27 mouse cellular contexts compared by ENCODE assay signal in genomic region chr14:79393289-79393688, GRCm38 (mm10). TPM values are rescaled to one million over a fixed set of nuclear protein-coding genes. Genes with fewer than 3 reads are reported as not detected.
DNase-seq lines count a peak whose midpoint lies in the region; ATAC-seq and TF ChIP-seq lines count a peak whose summit lies in the region.
"Had no signal": no experiment of that assay in that cellular context is flagged by ENCODE, and none has a peak within 500 bp of the region (broad histone marks: within the 10 kb centered on the region; RNA-seq: fewer than 3 reads in every experiment).

No protein-coding gene starts in this region.

- no peaks in the 10 kb centered on the region for H3K9me3 ChIP-seq in kidney, embryonic 16.5 days (ENCODE audit: low read length)
- H3K9me3 ChIP-seq in CH12.LX (replicated peaks; ENCODE audit: low read length), result no peaks in the 10 kb centered on the region
- H3K9me3 ChIP-seq: forebrain, embryonic 10.5 days; heart, embryonic 12.5 days; hindbrain, embryonic 10.5 days; liver, embryonic 15.5 days; lung, embryonic 15.5 days had no signal

- H3K27ac ChIP-seq in kidney, embryonic 16.5 days (ENCODE audit: low read length), result 0 out of 2 replicates have a peak overlapping the region, but pooled peaks have one; percentile 7
- no peak overlapping the region for H3K27ac ChIP-seq in kidney, adult 2 months (ENCODE audit: insufficient read depth, low read depth, low read length)
- H3K27ac ChIP-seq in CH12.LX (ENCODE audit: insufficient read depth, low read depth), result no peak overlapping the region
- H3K27ac ChIP-seq: forebrain, embryonic 10.5 days; hindbrain, embryonic 10.5 days; liver, embryonic 15.5 days; lung, embryonic 15.5 days; macrophage had no signal

- no peaks in the 10 kb centered on the region for H3K36me3 ChIP-seq in kidney, embryonic 16.5 days (ENCODE audit: insufficient read depth, low read length)
- no peaks in the 10 kb centered on the region for H3K36me3 ChIP-seq in kidney, adult 2 months (ENCODE audit: control insufficient read depth, insufficient read depth, low read length)
- H3K36me3 ChIP-seq in CH12.LX (replicated peaks in 1 of 2; ENCODE audit: control insufficient read depth in 1 of 2, insufficient read depth in 1 of 2, low read length in 1 of 2), result no peaks in the 10 kb centered on the region
- H3K36me3 ChIP-seq: heart, embryonic 12.5 days; hindbrain, embryonic 10.5 days; lung, embryonic 15.5 days had no signal

- in situ Hi-C loops in CH12.LX (cut with MboI; ENCODE audit: low pct_ligation_motif_present, low pct_unique_long_range_greater_than_20kb, low sequenced_read_pairs), result no loop called here

- ATAC-seq in kidney, embryonic 16.5 days (ENCODE audit: low FRiP score, low TSS enrichment), result no peak
- ATAC-seq: forebrain, embryonic 16.5 days; hindbrain, embryonic 16.5 days had no signal

- H3K79me2 ChIP-seq in CH12.LX (replicated peaks; ENCODE audit: control insufficient read depth, extremely low read depth, insufficient read depth, poor library complexity, severe bottlenecking), result peaks cover 20% of the 10 kb centered on the region

- dilution Hi-C loops in CH12.LX (cut with MboI; ENCODE audit: extremely low pct_ligation_motif_present, extremely low pct_unique_long_range_greater_than_20kb, low sequenced_read_pairs), result no loop called here

- H3K4me3 ChIP-seq in kidney, embryonic 16.5 days (ENCODE audit: low read length), result no peak overlapping the region
- no peak overlapping the region for H3K4me3 ChIP-seq in kidney, adult 2 months (ENCODE audit: insufficient read depth, low read depth, low read length)
- no peak overlapping the region for H3K4me3 ChIP-seq in CH12.LX (replicated peaks in 1 of 3; ENCODE audit: low read depth in 2 of 3, low read length in 2 of 3, poor library complexity in 1 of 3)
- H3K4me3 ChIP-seq: forebrain, embryonic 10.5 days; heart, embryonic 12.5 days; hindbrain, embryonic 10.5 days; liver, embryonic 15.5 days; lung, embryonic 15.5 days had no signal

- no peak for TF ChIP-seq CTCF in kidney, adult 2 months (conservative IDR thresholded peaks at IDR 0.05; ENCODE audit: insufficient read depth, insufficient read length, low read depth, low read length)
- TF ChIP-seq CTCF in CH12.LX (conservative IDR thresholded peaks at IDR 0.05 in 1 of 2, IDR thresholded peaks at IDR 0.05 in 1 of 2; ENCODE audit: low read depth in 2 of 2, low read length in 2 of 2), result no peak

- no peak overlapping the region for H3K4me2 ChIP-seq in kidney, embryonic 16.5 days (replicated peaks; ENCODE audit: low read depth, low read length)
- H3K4me2 ChIP-seq in CH12.LX (ENCODE audit: insufficient read depth, low read depth, poor library complexity, severe bottlenecking), result no peak overlapping the region
- H3K4me2 ChIP-seq: heart, embryonic 12.5 days; liver, embryonic 15.5 days; lung, embryonic 15.5 days had no signal

- no peak for TF ChIP-seq RAD21 in CH12.LX (IDR thresholded peaks at IDR 0.05; ENCODE audit: low read depth, low read length)

- DNase-seq in kidney, adult 2 months, result no peak
- DNase-seq in 416B (ENCODE audit: low read depth) (peak; percentile 25), CH12.LX (ENCODE audit: extremely low read depth) (peak; percentile 72)
- DNase-seq in induced T-regulatory cell, adult 2 months (ENCODE audit: low read depth), result peak; percentile 79
- no peak for DNase-seq in lung, postnatal 36 days
- DNase-seq in left cerebral cortex, postnatal 25 days (ENCODE audit: low spot score in 2 of 2), result no peak
- no peak for DNase-seq in ovary, postnatal 36 days (ENCODE audit: low spot score)
- DNase-seq: adrenal gland, postnatal 14 days; cerebellum, adult 9-10 months; gastrocnemius, postnatal 10 days; heart, adult 18-20 months; heart, postnatal 10 days; kidney, adult 8-10 months; kidney, postnatal 4 days; liver; right cerebral cortex, postnatal 25 days; spleen, adult 18-20 months; thymus, postnatal 36 days had no signal

- no peak overlapping the region for H3K9ac ChIP-seq in kidney, embryonic 16.5 days (replicated peaks; ENCODE audit: low read length)
- no peak overlapping the region; the same call in 1 of the 2 replicates for H3K9ac ChIP-seq in CH12.LX (ENCODE audit: insufficient read depth, low read depth)
- H3K9ac ChIP-seq: heart, embryonic 12.5 days; liver, embryonic 15.5 days; lung, embryonic 15.5 days had no signal

- no peaks in the 10 kb centered on the region for H3K27me3 ChIP-seq in kidney, embryonic 16.5 days (ENCODE audit: insufficient read depth, low read length)
- H3K27me3 ChIP-seq in kidney, adult 2 months (replicated peaks; ENCODE audit: control insufficient read depth, insufficient read depth, low read length), result no peaks in the 10 kb centered on the region
- no peaks in the 10 kb centered on the region for H3K27me3 ChIP-seq in CH12.LX (replicated peaks)
- H3K27me3 ChIP-seq: heart, embryonic 12.5 days; liver, embryonic 15.5 days; lung, embryonic 15.5 days had no signal

- intact Hi-C loops in left cerebral cortex, postnatal 25 days (cut with DNase I), result loop anchor here (2.0 to 10.0 kb wide), 3 partner anchors 34 to 192 kb away; partner anchors contain the start of genes Kbtbd7 and Sugt1

- WGBS in kidney, embryonic 16.5 days, result 33% methylated on average over 1 of the region's 1 CpGs
- WGBS in kidney, adult 2 months, result 57% methylated on average over 1 of the region's 1 CpGs

- peaks cover 10% of the 10 kb centered on the region for H3K4me1 ChIP-seq in kidney, embryonic 16.5 days (ENCODE audit: insufficient read depth, low read length)
- peaks cover 7% of the 10 kb centered on the region; the same call in 1 of the 2 replicates for H3K4me1 ChIP-seq in kidney, adult 2 months (ENCODE audit: control insufficient read depth, insufficient read depth, low read length)
- peaks cover 4 to 17% of the 10 kb centered on the region in 2 experiments; a peak in 3 of 4 replicates for H3K4me1 ChIP-seq in CH12.LX (ENCODE audit: control insufficient read depth in 1 of 2, insufficient read depth in 2 of 2)

- no peak for TF ChIP-seq POLR2A in kidney, adult 2 months (IDR thresholded peaks at IDR 0.05; ENCODE audit: low read depth, low read length)
- TF ChIP-seq POLR2A in CH12.LX (IDR thresholded peaks at IDR 0.05; ENCODE audit: low read depth, low read length), result no peak

- peak; percentile 56; the same call in 1 of the 2 replicates for TF ChIP-seq EP300 in CH12.LX (IDR thresholded peaks at IDR 0.05; ENCODE audit: low read length)

TF ChIP-seq in CH12.LX, 34 proteins besides CTCF, POLR2A, EP300 and RAD21:
- TF ChIP-seq USF1 (IDR thresholded peaks at IDR 0.05; ENCODE audit: low read depth, low read length) (no peak), SIN3A (IDR thresholded peaks at IDR 0.05; ENCODE audit: low read length) (no peak), TBP (conservative IDR thresholded peaks at IDR 0.05; ENCODE audit: low read depth, low read length) (0 out of 2 replicates have a peak, but pooled peaks have one; percentile 34), MAX (IDR thresholded peaks at IDR 0.05; ENCODE audit: low read length) (no peak), MEF2A (IDR thresholded peaks at IDR 0.05; ENCODE audit: borderline replicate concordance, low read depth, low read length) (peak; percentile 54; the same call in 1 of the 2 replicates), ETS1 (conservative IDR thresholded peaks at IDR 0.05; ENCODE audit: low read depth, low read length) (peak; percentile 44; the same call in 1 of the 2 replicates), CHD1 (IDR thresholded peaks at IDR 0.05; ENCODE audit: low read depth, low read length) (no peak), JUN (IDR thresholded peaks at IDR 0.05; ENCODE audit: insufficient read depth, low read depth, low read length) (peak; percentile 56), MXI1 (IDR thresholded peaks at IDR 0.05; ENCODE audit: low read depth, low read length) (no peak), RCOR1 (conservative IDR thresholded peaks at IDR 0.05; ENCODE audit: low read depth, low read length) (no peak), JUND (conservative IDR thresholded peaks at IDR 0.05; ENCODE audit: low read depth, low read length) (peak; percentile 83), IRF4 (IDR thresholded peaks at IDR 0.05; ENCODE audit: low read depth, low read length) (peak; percentile 61; the same call in 1 of the 2 replicates)

RNA-seq across cellular contexts. Expression of gene Naa16, which starts 2.7 kb away (rescaled TPM):
- 37.8 and 42.9 TPM in 2 replicates for polyA plus RNA-seq in kidney, embryonic 16.5 days (2015; fragmentation: Nextera tagmentation; extraction: Ambion mirVana)
- polyA plus RNA-seq in kidney, adult 2 months (2012; rRNA removed), result 1.5 and 3.1 TPM in 2 replicates
- total RNA-seq in CH12.LX (2012; rRNA removed) (16.4 and 19.9 TPM in 2 replicates), CH12.LX (2014; rRNA removed) (42.6 and 48.4 TPM in 2 replicates)
- polyA plus RNA-seq in CH12.LX (2012; ENCODE audit: insufficient read length, low read depth), result 54.2 and 60.0 TPM in 2 replicates
- total RNA-seq in left cerebral cortex, postnatal 25 days (2021), result 10 to 100 TPM in 1 of 2 experiments, 1 to 10 TPM in 1; 9.1 to 13.7 TPM

RNA-seq across cellular contexts. Expression of gene Mtrf1, which starts 4.3 kb away (rescaled TPM):
- 10.7 and 11.6 TPM in 2 replicates for polyA plus RNA-seq in kidney, embryonic 16.5 days (2015; fragmentation: Nextera tagmentation; extraction: Ambion mirVana)
- 3.2 and 4.7 TPM in 2 replicates for polyA plus RNA-seq in kidney, adult 2 months (2012; rRNA removed)
- total RNA-seq in CH12.LX (2012; rRNA removed) (8.2 and 8.9 TPM in 2 replicates), CH12.LX (2014; rRNA removed) (21.1 and 23.1 TPM in 2 replicates)
- polyA plus RNA-seq in CH12.LX (2012; ENCODE audit: insufficient read length, low read depth), result 12.4 and 15.8 TPM in 2 replicates
- total RNA-seq in left cerebral cortex, postnatal 25 days (2021), result 1 to 10 TPM; 5.4 to 5.8 TPM

RNA-seq across cellular contexts. Expression of gene Kbtbd7, which starts 33.0 kb away (rescaled TPM):
- polyA plus RNA-seq in kidney, embryonic 16.5 days (2015; fragmentation: Nextera tagmentation; extraction: Ambion mirVana), result 12.3 and 12.6 TPM in 2 replicates
- polyA plus RNA-seq in kidney, adult 2 months (2012; rRNA removed), result 4.5 and 5.0 TPM in 2 replicates
- total RNA-seq in CH12.LX (2012; rRNA removed) (2.7 and 2.8 TPM in 2 replicates), CH12.LX (2014; rRNA removed) (2.5 and 2.6 TPM in 2 replicates)
- polyA plus RNA-seq in CH12.LX (2012; ENCODE audit: insufficient read length, low read depth), result 1.9 TPM in 2 replicates
- 10 to 100 TPM; 39.8 to 41.0 TPM for total RNA-seq in left cerebral cortex, postnatal 25 days (2021)

RNA-seq across cellular contexts. Expression of gene Kbtbd6, which starts 58.3 kb away (rescaled TPM):
- 3.1 and 4.0 TPM in 2 replicates for polyA plus RNA-seq in kidney, embryonic 16.5 days (2015; fragmentation: Nextera tagmentation; extraction: Ambion mirVana)
- polyA plus RNA-seq in kidney, adult 2 months (2012; rRNA removed), result 0.14 and 0.15 TPM in 2 replicates
- 0.13 TPM in 1 of 2 replicates, not detected in the other for total RNA-seq in CH12.LX (2012; rRNA removed)
- total RNA-seq in CH12.LX (2014; rRNA removed), result 0.12 and 0.15 TPM in 2 replicates
- 0.10 TPM in 1 of 2 replicates, not detected in the other for polyA plus RNA-seq in CH12.LX (2012; ENCODE audit: insufficient read length, low read depth)
- total RNA-seq in left cerebral cortex, postnatal 25 days (2021), result 1 to 10 TPM; 1.3 to 1.6 TPM

Comparison
In these comparisons a context has a peak if more than half of its experiments do, and no peak if none do; other contexts are left out.
1. DNase-seq: peak in 416B (single experiment), CH12.LX (single experiment) and induced T-regulatory cell, adult 2 months (single experiment); none in kidney, adult 2 months (single experiment), lung, postnatal 36 days (single experiment), left cerebral cortex, postnatal 25 days (0 of 2) and ovary, postnatal 36 days (single experiment).